Mouse (Mus musculus) kidney, postnatal 4 days (tissue): ENCODE measurements around the gene Anapc10.
"Not testable (repeated sequence)": the region's sequence is repeated elsewhere in the genome, so short reads cannot be mapped to it uniquely, and the experiment has no call there.

Experiments used
- DNase-seq, 2 experiments: peaks; one replicate each; pipeline ENCODE4 v3.0.0; 2021; ENCODE audit warnings: mixed read lengths in 2 of 2

Anapc10 gene

DNA sequence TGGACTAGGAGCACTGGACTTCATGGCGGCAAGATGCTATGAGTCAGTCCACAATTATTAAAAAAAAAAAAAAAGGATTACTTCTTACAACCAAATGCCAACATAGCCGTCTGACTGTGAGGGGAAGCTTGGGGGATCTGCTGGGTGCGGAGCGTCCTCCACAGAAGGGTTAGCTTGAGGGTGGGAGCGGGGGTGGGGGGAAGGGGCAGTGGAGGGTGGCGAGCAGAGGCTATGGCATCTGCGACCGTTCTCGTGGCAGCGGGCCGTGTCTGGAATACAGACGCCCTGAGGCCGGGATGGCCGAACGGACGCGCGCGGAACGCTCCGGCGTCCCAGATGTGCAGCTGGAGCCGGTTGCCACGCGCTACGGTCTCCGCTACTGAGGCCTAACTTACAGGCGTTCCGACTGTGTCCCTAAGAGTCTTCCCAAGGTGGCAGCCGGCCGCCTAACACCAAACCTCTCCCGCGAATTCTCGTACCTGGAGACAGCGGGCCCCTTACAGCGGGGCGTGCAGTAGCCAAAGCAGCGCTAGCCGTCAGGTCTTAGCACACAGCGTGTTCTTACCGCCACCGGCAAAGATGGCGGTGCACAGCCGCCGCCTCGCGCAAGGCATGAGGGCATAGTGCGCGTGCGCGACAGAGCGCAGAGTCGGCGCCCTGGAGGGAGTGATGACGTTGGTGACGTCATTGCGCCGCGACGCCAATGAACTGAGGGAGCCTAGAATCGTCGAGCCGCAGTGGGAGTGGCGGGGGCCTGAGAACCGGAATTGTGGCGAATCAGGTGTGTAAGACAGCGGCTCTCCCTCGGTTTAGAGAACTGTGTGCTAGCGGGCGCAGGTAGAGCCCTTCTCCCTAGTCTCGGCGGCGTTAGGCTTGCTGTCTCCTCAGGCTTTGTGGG is at the start of gene Anapc10, which contains the start of gene Abce1:
Anapc10 (plus strand) TSS at position 757 of the 898 bp plus-strand sequence.
Abce1 (minus strand) TSS at position 677 of the 898 bp plus-strand sequence.
- DNase-seq, result peak; percentile 100

GRCm38 (mm10) chr8:79676461-79676860 is 35.2 kb upstream of the Anapc10 start:
- peak in 1 of 2 experiments; percentile 5 for DNase-seq

DNA sequence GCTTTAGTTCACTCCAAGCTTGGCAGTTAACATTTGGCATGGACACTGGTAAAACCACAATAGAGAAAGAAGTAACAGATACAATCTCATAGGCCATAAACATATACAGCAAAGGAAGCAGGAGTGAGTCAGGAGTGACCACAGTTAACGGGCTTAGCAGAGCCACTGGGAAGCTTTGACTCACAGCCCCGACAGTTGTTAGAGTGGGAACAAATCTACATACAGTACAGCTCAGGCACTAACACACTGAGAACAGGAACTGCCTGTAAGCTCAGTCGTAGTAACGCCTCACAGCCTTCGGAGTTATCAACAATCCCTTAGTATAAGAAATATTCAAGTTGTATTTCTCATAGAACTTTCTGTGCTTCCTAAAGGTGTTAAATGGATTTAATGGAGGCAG is 32.6 kb upstream of the Anapc10 start:
- DNase-seq, result no peak

DNA sequence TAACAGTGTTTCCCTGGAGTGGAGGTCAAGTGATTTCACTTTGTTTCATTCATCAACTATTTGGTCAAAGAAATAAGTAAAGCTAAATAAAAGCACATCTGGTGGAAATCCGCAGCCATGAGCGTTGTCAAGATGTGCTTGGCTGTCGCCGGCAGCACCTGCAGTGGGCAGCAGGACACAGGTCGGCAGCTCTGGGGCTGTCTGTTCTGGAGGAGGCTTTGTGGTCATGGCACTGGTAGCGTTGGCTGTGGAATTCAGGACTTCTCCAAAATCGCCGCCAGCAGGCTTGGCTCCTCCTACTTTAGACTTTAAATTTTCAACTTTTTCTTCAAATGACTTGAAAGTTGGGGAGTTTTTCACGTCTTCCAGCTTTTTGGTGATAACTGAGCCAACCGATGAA is 31.5 kb upstream of the Anapc10 start:
- DNase-seq, result peak in 1 of 2 experiments; percentile 28

DNA sequence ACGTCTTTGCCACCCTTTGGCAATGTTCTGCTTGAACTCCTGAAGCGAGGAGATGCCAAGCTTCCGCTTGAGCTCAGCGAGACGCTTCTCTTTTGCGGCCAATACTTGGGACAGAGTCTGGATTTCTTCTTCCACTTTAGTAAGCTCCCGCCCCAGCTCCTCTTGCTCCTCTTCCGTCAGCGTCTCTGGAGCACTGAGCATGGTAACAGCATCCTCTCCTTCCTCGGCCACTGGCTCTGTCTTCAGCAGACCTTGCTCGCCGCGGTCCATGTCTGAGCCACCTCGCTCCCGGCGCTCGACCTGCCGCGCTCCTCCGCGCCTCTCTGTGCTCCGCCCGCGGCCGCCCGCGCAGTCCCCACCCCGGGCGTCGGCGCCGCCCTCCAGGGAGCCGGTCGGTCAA is 31.1 kb upstream of the Anapc10 start:
- DNase-seq, result peak; percentile 36 to 54

DNA sequence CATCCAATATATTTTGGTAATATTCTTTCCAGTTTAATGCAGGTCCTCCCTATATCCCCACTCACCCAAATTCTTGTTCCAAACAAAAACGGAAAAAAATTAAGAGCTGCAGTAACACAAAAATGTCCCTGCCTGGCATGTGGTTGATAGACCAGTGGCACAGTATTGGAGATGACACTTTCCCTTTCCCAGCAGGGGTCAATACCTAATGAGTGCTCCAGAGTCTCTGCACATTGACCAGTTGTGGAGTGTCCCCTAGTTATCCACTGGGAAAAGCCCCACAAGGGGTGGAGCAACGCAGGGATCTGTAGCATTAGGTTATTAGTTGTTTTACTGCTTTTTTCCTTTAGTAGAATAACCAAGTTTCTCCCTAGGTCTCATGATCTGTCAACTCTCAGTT is 30.7 kb upstream of the Anapc10 start:
- DNase-seq, result no peak

DNA sequence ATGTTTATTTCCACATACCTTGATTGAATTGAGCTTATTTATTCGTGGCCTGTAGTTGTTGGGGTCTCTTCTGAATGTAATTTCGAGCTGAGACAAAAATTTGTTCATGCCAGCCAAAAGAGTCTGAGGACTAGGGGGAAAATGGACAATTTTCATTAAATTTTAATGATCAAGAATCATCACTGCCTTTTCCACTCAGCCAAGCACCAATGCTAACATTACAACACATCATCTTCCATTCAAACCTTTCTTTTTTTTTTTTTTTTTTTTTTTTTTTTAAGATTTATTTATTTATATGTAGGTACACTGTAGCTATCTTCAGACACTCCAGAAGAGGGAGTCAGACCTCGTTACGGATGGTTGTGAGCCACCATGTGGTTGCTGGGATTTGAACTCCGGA is 25.7 kb upstream of the Anapc10 start:
- not testable (repeated sequence) for DNase-seq

DNA sequence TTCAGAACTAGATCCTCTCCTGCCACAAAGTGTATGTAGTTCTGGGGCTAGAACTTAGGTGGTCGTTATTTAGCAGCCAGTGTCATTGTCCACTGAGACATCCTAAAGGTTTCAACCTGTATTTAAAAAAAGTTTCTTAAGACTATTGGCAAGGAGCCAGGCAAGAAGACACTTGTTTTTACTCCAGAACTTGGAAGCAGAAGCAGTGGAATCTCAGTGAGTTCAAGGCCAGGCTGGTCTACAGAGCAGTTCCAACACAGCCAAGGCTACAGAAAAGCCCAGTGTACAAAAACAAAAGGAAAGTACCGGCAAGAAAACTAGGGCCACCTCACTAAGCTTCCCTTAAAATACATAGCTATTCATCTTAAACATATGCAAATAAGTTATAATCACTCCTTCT is 19.1 kb upstream of the Anapc10 start:
- DNase-seq, result no peak

GRCm38 (mm10) chr8:79706687-79707086 is 4.9 kb upstream of the Anapc10 start:
- DNase-seq, result no peak

DNA sequence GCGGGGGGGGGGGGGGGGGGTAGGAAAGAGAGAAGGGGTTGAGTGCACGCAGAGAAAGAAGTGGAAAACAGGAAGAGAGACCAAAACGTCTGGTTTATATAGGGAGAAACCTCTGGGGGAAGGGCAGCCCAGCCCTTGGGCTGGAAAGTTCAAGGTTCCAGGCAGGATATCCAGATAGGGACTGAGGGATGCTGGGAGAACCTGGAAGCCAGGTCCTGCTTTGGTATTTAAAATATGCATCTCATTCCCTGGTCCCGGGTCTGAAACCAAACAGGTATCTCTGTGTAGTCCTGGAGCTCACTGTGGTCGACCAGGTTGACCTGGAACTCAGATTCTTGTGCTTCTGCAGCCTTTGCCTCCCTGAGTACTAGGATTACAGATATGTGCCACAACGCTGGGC is 1.1 kb downstream of the Anapc10 start:
- DNase-seq, result no peak

- DNase-seq, result no peak
Measured at GRCm38 (mm10) chr8:79721537-79721936, 9.9 kb downstream of the Anapc10 start.

DNA sequence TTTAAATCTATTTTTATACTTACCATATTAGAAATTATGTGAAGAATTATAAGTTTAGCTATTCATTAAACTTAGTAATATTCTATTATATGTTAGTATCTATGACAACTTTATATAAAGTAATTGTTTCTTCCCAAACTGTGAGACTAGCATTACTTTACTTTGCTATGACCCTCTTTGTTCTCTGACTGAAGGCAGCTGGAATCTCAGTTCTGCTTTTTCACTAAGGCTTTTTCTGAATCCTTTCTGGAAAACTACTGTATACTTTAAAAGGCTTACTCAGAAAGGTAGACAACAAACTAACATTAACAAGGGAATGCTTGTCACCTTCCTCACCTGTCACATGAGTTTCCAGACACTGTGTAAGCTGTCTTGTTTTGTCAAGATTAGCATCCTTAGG is 11.7 kb downstream of the Anapc10 start:
- DNase-seq, result no peak

GRCm38 (mm10) chr8:79724589-79724988 is 13.0 kb downstream of the Anapc10 start:
- no peak for DNase-seq

- no peak for DNase-seq
Measured at GRCm38 (mm10) chr8:79727900-79728299, 16.3 kb downstream of the Anapc10 start.

- DNase-seq, result peak in 1 of 2 experiments; percentile 10
Measured at GRCm38 (mm10) chr8:79734304-79734703, 22.7 kb downstream of the Anapc10 start.

GRCm38 (mm10) chr8:79748171-79748570 is 36.6 kb downstream of the Anapc10 start:
- DNase-seq, result no peak

DNA sequence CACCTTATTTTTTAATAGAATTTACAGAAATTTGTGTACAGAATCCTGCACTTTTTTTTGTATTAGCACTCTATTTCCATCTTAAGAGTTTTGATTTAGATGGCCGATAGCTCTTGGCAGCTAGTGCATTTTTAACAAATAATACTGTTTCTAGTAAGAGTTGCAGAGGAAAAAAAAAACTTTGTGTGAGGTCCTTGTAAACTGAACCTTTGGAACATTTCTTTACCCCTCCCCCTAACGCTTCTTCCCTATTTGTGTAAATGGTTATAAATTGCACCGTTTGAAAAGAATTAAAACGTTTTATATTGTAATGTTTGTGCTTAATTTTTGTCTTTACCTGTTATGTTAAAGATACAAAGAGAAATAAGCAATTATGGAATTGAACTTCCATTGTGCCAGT is 37.0 kb downstream of the Anapc10 start:
- DNase-seq, result no peak

GRCm38 (mm10) chr8:79750305-79750704 is 38.7 kb downstream of the Anapc10 start:
- DNase-seq, result peak in 1 of 2 experiments; percentile 3

GRCm38 (mm10) chr8:79794873-79795272 is 83.3 kb downstream of the Anapc10 start:
- not testable (repeated sequence) for DNase-seq

DNA sequence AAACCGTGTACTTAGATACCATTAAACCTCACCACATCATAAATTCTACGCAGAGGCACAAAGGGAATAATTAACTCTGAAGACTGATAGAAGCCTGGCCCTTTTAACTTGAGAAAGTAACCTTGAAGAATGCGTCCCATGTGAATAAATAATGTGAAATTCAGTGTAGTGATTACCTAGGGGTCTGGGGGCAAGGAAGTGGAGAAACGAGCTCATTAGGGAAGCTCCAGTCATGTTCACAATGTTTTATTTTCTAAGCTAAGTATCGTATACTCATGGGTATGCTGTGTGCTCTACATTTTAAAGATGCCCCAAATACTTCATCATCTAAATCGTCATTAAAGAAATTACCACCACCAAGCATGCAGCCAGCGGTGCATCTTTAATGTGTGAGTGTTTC is 85.1 kb downstream of the Anapc10 start:
- no peak for DNase-seq

DNA sequence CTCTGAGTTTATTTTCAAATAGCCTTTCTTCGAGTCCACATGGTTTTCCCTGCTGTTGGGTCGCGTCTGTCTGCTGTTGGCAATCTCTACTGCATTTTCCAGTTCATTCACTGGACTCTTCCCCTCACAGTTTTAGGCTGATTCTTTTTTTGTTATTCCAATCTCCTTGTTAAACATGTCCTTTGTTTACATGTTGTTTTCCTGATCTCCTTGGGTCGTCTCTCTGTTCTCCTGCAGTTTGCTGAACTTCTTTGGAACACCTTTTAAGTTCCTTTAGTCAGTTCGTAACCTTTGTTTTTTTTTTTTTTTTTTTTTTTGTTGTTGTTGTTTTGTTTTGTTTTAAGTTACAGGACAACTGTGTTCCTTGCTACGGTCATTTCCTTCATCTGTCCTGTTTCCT is 92.9 kb downstream of the Anapc10 start:
- DNase-seq, result no peak

- no peak for DNase-seq
Measured at GRCm38 (mm10) chr8:79806971-79807370, 95.4 kb downstream of the Anapc10 start.

DNA sequence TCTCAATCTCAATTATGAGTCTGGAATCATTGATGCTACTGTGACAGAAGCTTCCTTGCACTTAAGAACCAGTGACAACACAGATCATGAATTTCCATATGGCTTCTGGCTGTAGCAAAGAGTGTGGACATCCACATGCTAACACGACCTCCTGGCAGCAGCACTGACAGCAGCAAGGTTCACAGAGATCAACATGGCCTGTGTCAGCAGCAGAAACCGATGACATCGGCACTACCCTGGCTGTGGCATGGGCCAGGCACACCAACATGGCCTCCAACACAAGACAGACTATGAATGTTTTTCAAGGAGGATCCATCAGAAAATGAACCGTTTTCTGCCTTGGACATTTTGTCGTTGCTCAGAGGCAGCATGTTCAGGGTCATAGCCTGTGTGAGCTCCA is 114.9 kb downstream of the Anapc10 start:
- no peak for DNase-seq
